Mouse (Mus musculus): Measurements from ENCODE around the gene Eif2b3. TPM values are rescaled to one million over a fixed set of nuclear protein-coding genes. Genes with fewer than 3 reads are reported as not detected.

The Eif2b3 gene
- polyA plus RNA-seq, 1 experiment from 2014 or later = 45.7 TPM

GRCm38 (mm10) chr4:117062700-117063390 lies 43.6 kb downstream of the Eif2b3 start:
- H3K4me3 ChIP-seq (ENCODE audit: low read depth, low read length) = no peak overlapping the region
- H3K4me2 ChIP-seq (ENCODE audit: low read depth, low read length, severe bottlenecking) = no peak overlapping the region
- H3K27ac ChIP-seq (ENCODE audit: low read depth, low read length) = no peak overlapping the region
- no peaks in the 10 kb centered on the region for H3K9me3 ChIP-seq (ENCODE audit: control insufficient read depth, low read length)
- H3K4me1 ChIP-seq (replicated peaks; ENCODE audit: control insufficient read depth, insufficient read depth, low read length) = peaks cover 2% of the 10 kb centered on the region; the same call in 1 of the 2 replicates
- ATAC-seq (replicated peaks; ENCODE audit: low FRiP score) (peak; percentile 85), DNase-seq (ENCODE audit: low spot score) (no peak)
- no peak overlapping the region for H3K9ac ChIP-seq (ENCODE audit: low read length)
- WGBS = 29% methylated on average over 4 of the region's 4 CpGs
- no peaks in the 10 kb centered on the region for H3K27me3 ChIP-seq (ENCODE audit: control insufficient read depth, insufficient read depth, low read length)
- no peaks in the 10 kb centered on the region; the same call in 1 of the 2 replicates for H3K36me3 ChIP-seq (ENCODE audit: control insufficient read depth, insufficient read depth, low read length)

- ATAC-seq (replicated peaks; ENCODE audit: low FRiP score) = no peak
- H3K36me3 ChIP-seq (ENCODE audit: control insufficient read depth, insufficient read depth, low read length) = no peaks in the 10 kb centered on the region; the same call in 1 of the 2 replicates
Observed at GRCm38 (mm10) chr4:117068035-117068434, 48.8 kb downstream of the Eif2b3 start.

GRCm38 (mm10) chr4:117069647-117070046 lies 50.4 kb downstream of the Eif2b3 start:
- Histone ChIP-seq H3K9me3 (ENCODE audit: control insufficient read depth, low read length) (no peaks in the 10 kb centered on the region), H3K27ac (ENCODE audit: low read depth, low read length) (no peak overlapping the region), H3K9ac (ENCODE audit: low read length) (no peak overlapping the region), H3K4me3 (ENCODE audit: low read depth, low read length) (no peak overlapping the region), H3K4me1 (replicated peaks; ENCODE audit: control insufficient read depth, insufficient read depth, low read length) (no peaks in the 10 kb centered on the region), H3K27me3 (ENCODE audit: control insufficient read depth, insufficient read depth, low read length) (no peaks in the 10 kb centered on the region), H3K4me2 (ENCODE audit: low read depth, low read length, severe bottlenecking) (no peak overlapping the region), H3K36me3 (ENCODE audit: control insufficient read depth, insufficient read depth, low read length) (no peaks in the 10 kb centered on the region; the same call in 1 of the 2 replicates)
- DNase-seq (ENCODE audit: low spot score) (no peak), ATAC-seq (replicated peaks; ENCODE audit: low FRiP score) (no peak)
- WGBS = 96% methylated on average over 1 of the region's 1 CpGs

More at GRCm38 (mm10) chr4:117068035-117068434, 48.8 kb downstream of the Eif2b3 start:
- H3K27me3 ChIP-seq (ENCODE audit: control insufficient read depth, insufficient read depth, low read length) = no peaks in the 10 kb centered on the region
- H3K4me3 ChIP-seq (ENCODE audit: low read depth, low read length) = no peak overlapping the region
- no peak overlapping the region for H3K9ac ChIP-seq (ENCODE audit: low read length)
- no peak for DNase-seq (ENCODE audit: low spot score)
- no peaks in the 10 kb centered on the region for H3K9me3 ChIP-seq (ENCODE audit: control insufficient read depth, low read length)
- 94% methylated on average over 7 of the region's 7 CpGs for WGBS
- no peak overlapping the region for H3K27ac ChIP-seq (ENCODE audit: low read depth, low read length)
- no peak overlapping the region for H3K4me2 ChIP-seq (ENCODE audit: low read depth, low read length, severe bottlenecking)
- no peaks in the 10 kb centered on the region for H3K4me1 ChIP-seq (replicated peaks; ENCODE audit: control insufficient read depth, insufficient read depth, low read length)

GRCm38 (mm10) chr4:117070624-117071023 lies 51.4 kb downstream of the Eif2b3 start:
- H3K4me2 ChIP-seq (ENCODE audit: low read depth, low read length, severe bottlenecking) = no peak overlapping the region
- H3K9ac ChIP-seq (ENCODE audit: low read length) = no peak overlapping the region
- H3K36me3 ChIP-seq (ENCODE audit: control insufficient read depth, insufficient read depth, low read length) = no peaks in the 10 kb centered on the region; the same call in 1 of the 2 replicates
- no peaks in the 10 kb centered on the region for H3K9me3 ChIP-seq (ENCODE audit: control insufficient read depth, low read length)
- no peaks in the 10 kb centered on the region for H3K27me3 ChIP-seq (ENCODE audit: control insufficient read depth, insufficient read depth, low read length)
- H3K4me1 ChIP-seq (replicated peaks; ENCODE audit: control insufficient read depth, insufficient read depth, low read length) = no peaks in the 10 kb centered on the region
- no peak for DNase-seq (ENCODE audit: low spot score)
- ATAC-seq (replicated peaks; ENCODE audit: low FRiP score) = no peak
- WGBS = 87% methylated on average over 4 of the region's 4 CpGs
- H3K27ac ChIP-seq (ENCODE audit: low read depth, low read length) = no peak overlapping the region
- no peak overlapping the region for H3K4me3 ChIP-seq (ENCODE audit: low read depth, low read length)

- no peaks in the 10 kb centered on the region for H3K9me3 ChIP-seq (ENCODE audit: control insufficient read depth, low read length)
- no peaks in the 10 kb centered on the region; the same call in 1 of the 2 replicates for H3K36me3 ChIP-seq (ENCODE audit: control insufficient read depth, insufficient read depth, low read length)
- H3K4me1 ChIP-seq (replicated peaks; ENCODE audit: control insufficient read depth, insufficient read depth, low read length) = no peaks in the 10 kb centered on the region
- WGBS = 92% methylated on average over 5 of the region's 5 CpGs
- no peak overlapping the region for H3K4me2 ChIP-seq (ENCODE audit: low read depth, low read length, severe bottlenecking)
- DNase-seq (ENCODE audit: low spot score) (no peak), ATAC-seq (replicated peaks; ENCODE audit: low FRiP score) (no peak)
- no peaks in the 10 kb centered on the region for H3K27me3 ChIP-seq (ENCODE audit: control insufficient read depth, insufficient read depth, low read length)
- no peak overlapping the region for H3K27ac ChIP-seq (ENCODE audit: low read depth, low read length)
- no peak overlapping the region for H3K4me3 ChIP-seq (ENCODE audit: low read depth, low read length)
- no peak overlapping the region for H3K9ac ChIP-seq (ENCODE audit: low read length)
Observed at GRCm38 (mm10) chr4:117071183-117071582, 52.0 kb downstream of the Eif2b3 start.

GRCm38 (mm10) chr4:117087948-117088640 lies 68.9 kb downstream of the Eif2b3 start:
- H3K27ac ChIP-seq (ENCODE audit: low read depth, low read length) = no peak overlapping the region
- no peaks in the 10 kb centered on the region for H3K36me3 ChIP-seq (ENCODE audit: control insufficient read depth, insufficient read depth, low read length)
- no peak overlapping the region for H3K9ac ChIP-seq (ENCODE audit: low read length)
- ATAC-seq (replicated peaks; ENCODE audit: low FRiP score) = no peak
- no peaks in the 10 kb centered on the region for H3K4me1 ChIP-seq (replicated peaks; ENCODE audit: control insufficient read depth, insufficient read depth, low read length)
- H3K4me3 ChIP-seq (ENCODE audit: low read depth, low read length) = no peak overlapping the region
- 87% methylated on average over 7 of the region's 7 CpGs for WGBS
- H3K27me3 ChIP-seq (ENCODE audit: control insufficient read depth, insufficient read depth, low read length) = no peaks in the 10 kb centered on the region
- no peak overlapping the region for H3K4me2 ChIP-seq (ENCODE audit: low read depth, low read length, severe bottlenecking)
- DNase-seq (ENCODE audit: low spot score) = no peak
- H3K9me3 ChIP-seq (ENCODE audit: control insufficient read depth, low read length) = no peaks in the 10 kb centered on the region

- no peak overlapping the region for H3K9ac ChIP-seq (ENCODE audit: low read length)
- no peak overlapping the region for H3K4me3 ChIP-seq (ENCODE audit: low read depth, low read length)
- H3K27me3 ChIP-seq (ENCODE audit: control insufficient read depth, insufficient read depth, low read length) = peaks cover 6% of the 10 kb centered on the region; the same call in 1 of the 2 replicates
- H3K9me3 ChIP-seq (ENCODE audit: control insufficient read depth, low read length) = no peaks in the 10 kb centered on the region
- H3K4me1 ChIP-seq (replicated peaks; ENCODE audit: control insufficient read depth, insufficient read depth, low read length) = peaks cover 3% of the 10 kb centered on the region
- no peak overlapping the region for H3K4me2 ChIP-seq (ENCODE audit: low read depth, low read length, severe bottlenecking)
- ATAC-seq (replicated peaks; ENCODE audit: low FRiP score) (no peak), DNase-seq (ENCODE audit: low spot score) (no peak)
- H3K27ac ChIP-seq (ENCODE audit: low read depth, low read length) = no peak overlapping the region
- no peaks in the 10 kb centered on the region for H3K36me3 ChIP-seq (ENCODE audit: control insufficient read depth, insufficient read depth, low read length)
- WGBS = 83% methylated on average over 7 of the region's 7 CpGs
Observed at GRCm38 (mm10) chr4:117090586-117090985, 71.4 kb downstream of the Eif2b3 start.

- no peak overlapping the region; the same call in 1 of the 2 replicates for H3K9ac ChIP-seq (ENCODE audit: low read length)
- 84% methylated on average over 3 of the region's 3 CpGs for WGBS
- H3K4me3 ChIP-seq (ENCODE audit: low read depth, low read length) = no peak overlapping the region
- H3K27me3 ChIP-seq (ENCODE audit: control insufficient read depth, insufficient read depth, low read length) = peaks cover 14% of the 10 kb centered on the region; the same call in 1 of the 2 replicates
- H3K4me1 ChIP-seq (replicated peaks; ENCODE audit: control insufficient read depth, insufficient read depth, low read length) = peaks cover 9% of the 10 kb centered on the region
- H3K36me3 ChIP-seq (ENCODE audit: control insufficient read depth, insufficient read depth, low read length) = no peaks in the 10 kb centered on the region
- H3K4me2 ChIP-seq (ENCODE audit: low read depth, low read length, severe bottlenecking) = no peak overlapping the region
- H3K27ac ChIP-seq (ENCODE audit: low read depth, low read length) = no peak overlapping the region
- no peaks in the 10 kb centered on the region for H3K9me3 ChIP-seq (ENCODE audit: control insufficient read depth, low read length)
- no peak for ATAC-seq (replicated peaks; ENCODE audit: low FRiP score)
- no peak for DNase-seq (ENCODE audit: low spot score)
Observed at GRCm38 (mm10) chr4:117094626-117095361, 75.6 kb downstream of the Eif2b3 start.
